Mouse (Mus musculus): ENCODE measurements around the gene 1700018B08Rik. TPM values are rescaled to one million over a fixed set of nuclear protein-coding genes. Genes with fewer than 3 reads are reported as not detected.
A peak's percentile ranks its signal among the peaks of the same experiment; 100 is the strongest.

The 1700018B08Rik gene
- not detected in 2 replicates for polyA plus RNA-seq (2012; rRNA removed)

DNA sequence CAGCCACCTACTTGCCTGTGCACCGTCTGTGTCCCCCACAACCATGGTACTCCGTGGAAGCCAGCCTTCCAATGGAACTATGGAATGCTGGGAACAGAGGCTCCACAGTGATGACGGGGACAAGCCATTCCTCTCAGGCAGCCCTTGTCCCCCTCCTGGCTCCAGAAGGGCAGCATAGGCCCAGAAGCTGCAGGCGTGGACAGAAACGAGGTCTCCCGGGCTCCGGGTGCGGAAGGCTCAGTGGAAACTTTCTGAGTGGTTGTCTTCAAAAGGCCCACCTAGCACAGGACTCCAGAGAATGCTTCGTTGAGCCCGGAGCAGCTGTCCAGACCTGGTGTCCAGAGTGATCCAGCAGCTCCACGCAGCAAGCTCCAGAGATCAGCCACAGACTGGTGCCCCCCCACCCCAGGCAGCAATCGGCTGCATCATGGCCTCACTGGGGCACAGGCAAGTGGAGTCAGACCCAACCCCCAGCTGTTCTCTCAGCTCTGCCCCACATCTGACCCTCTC lies at the start of gene 1700018B08Rik:
1700018B08Rik (minus strand) TSS at position 45 of the 510 bp plus-strand sequence.
- Histone ChIP-seq H3K36me3 (ENCODE audit: control insufficient read depth, insufficient read depth, low read length) (no peaks in the 10 kb centered on the region), H3K4me1 (ENCODE audit: control insufficient read depth, insufficient read depth, insufficient read length, low read length) (no peaks in the 10 kb centered on the region), H3K4me3 (ENCODE audit: low read depth, low read length) (no peak within 1 kb of the TSS), H3K27me3 (ENCODE audit: control insufficient read depth, insufficient read depth, low read length) (no peaks in the 10 kb centered on the region), H3K27ac (ENCODE audit: insufficient read depth, low read depth, low read length) (no peak within 1 kb of the TSS)
- TF ChIP-seq CTCF (IDR thresholded peaks at IDR 0.05; ENCODE audit: extremely low read depth, insufficient read length, insufficient replicate concordance, low read depth, low read length) (no peak), POLR2A (IDR thresholded peaks at IDR 0.05; ENCODE audit: low read depth, low read length) (no peak)
- 81% methylated on average over 12 of the region's 12 CpGs for WGBS

DNA sequence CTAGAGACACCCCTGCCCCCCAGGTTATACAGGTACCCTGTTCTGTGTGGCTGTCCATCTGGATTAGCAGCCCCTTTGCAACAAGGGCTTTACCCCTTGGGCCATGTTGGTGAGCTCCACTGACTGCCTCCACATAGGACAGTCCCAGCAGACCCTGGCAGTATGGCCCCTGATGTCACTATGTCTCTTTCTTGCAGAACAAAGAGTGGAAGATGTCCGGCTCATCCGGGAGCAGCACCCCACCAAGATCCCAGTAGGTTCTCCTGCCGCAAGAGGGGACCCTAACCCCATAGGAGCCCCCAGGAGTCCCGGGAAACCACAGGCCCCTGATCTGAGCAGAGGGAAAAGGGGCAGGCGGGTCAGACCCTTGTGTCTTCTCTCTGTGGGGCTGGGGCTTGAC lies 49.2 kb upstream of the 1700018B08Rik start:
- peaks cover 6% of the 10 kb centered on the region for H3K4me1 ChIP-seq (ENCODE audit: control insufficient read depth, insufficient read depth, insufficient read length, low read length)
- peaks cover 34% of the 10 kb centered on the region for H3K36me3 ChIP-seq (ENCODE audit: control insufficient read depth, insufficient read depth, low read length)
- TF ChIP-seq POLR2A (IDR thresholded peaks at IDR 0.05; ENCODE audit: low read depth, low read length), result no peak
- TF ChIP-seq CTCF (IDR thresholded peaks at IDR 0.05; ENCODE audit: extremely low read depth, insufficient read length, insufficient replicate concordance, low read depth, low read length), result no peak
- no peak overlapping the region for H3K4me3 ChIP-seq (ENCODE audit: low read depth, low read length)
- no peaks in the 10 kb centered on the region for H3K27me3 ChIP-seq (ENCODE audit: control insufficient read depth, insufficient read depth, low read length)
- WGBS, result 92% methylated on average over 5 of the region's 5 CpGs
- no peak overlapping the region for H3K27ac ChIP-seq (ENCODE audit: insufficient read depth, low read depth, low read length)

- peaks cover 20% of the 10 kb centered on the region for H3K36me3 ChIP-seq (ENCODE audit: control insufficient read depth, insufficient read depth, low read length)
- TF ChIP-seq POLR2A (IDR thresholded peaks at IDR 0.05; ENCODE audit: low read depth, low read length), result no peak
- peak; percentile 51; the same call in 1 of the 2 replicates for TF ChIP-seq CTCF (IDR thresholded peaks at IDR 0.05; ENCODE audit: extremely low read depth, insufficient read length, insufficient replicate concordance, low read depth, low read length)
- 7% methylated on average over 20 of the region's 20 CpGs for WGBS
- H3K4me1 ChIP-seq (ENCODE audit: control insufficient read depth, insufficient read depth, insufficient read length, low read length), result peaks cover 6% of the 10 kb centered on the region
- no peaks in the 10 kb centered on the region for H3K27me3 ChIP-seq (ENCODE audit: control insufficient read depth, insufficient read depth, low read length)
- peak overlapping the region; percentile 97 for H3K4me3 ChIP-seq (ENCODE audit: low read depth, low read length)
- H3K27ac ChIP-seq (ENCODE audit: insufficient read depth, low read depth, low read length), result peak overlapping the region; percentile 32
Measured at GRCm38 (mm10) chr8:121591178-121592066, 47.3 kb upstream of the 1700018B08Rik start.

- under 1% methylated on average over 94 of the region's 94 CpGs for WGBS
- Histone ChIP-seq H3K4me3 (ENCODE audit: low read depth, low read length) (peak within 1 kb of the TSS; percentile 97), H3K4me1 (ENCODE audit: control insufficient read depth, insufficient read depth, insufficient read length, low read length) (peaks cover 6% of the 10 kb centered on the region), H3K27me3 (ENCODE audit: control insufficient read depth, insufficient read depth, low read length) (no peaks in the 10 kb centered on the region), H3K36me3 (ENCODE audit: control insufficient read depth, insufficient read depth, low read length) (peaks cover 13% of the 10 kb centered on the region), H3K27ac (ENCODE audit: insufficient read depth, low read depth, low read length) (peak within 1 kb of the TSS; percentile 32)
- TF ChIP-seq POLR2A (IDR thresholded peaks at IDR 0.05; ENCODE audit: low read depth, low read length), result peak; percentile 69
- 0 out of 2 replicates have a peak, but pooled peaks have one; percentile 11 for TF ChIP-seq CTCF (IDR thresholded peaks at IDR 0.05; ENCODE audit: extremely low read depth, insufficient read length, insufficient replicate concordance, low read depth, low read length)
Measured at GRCm38 (mm10) chr8:121590203-121591177, 46.4 kb upstream of the 1700018B08Rik start, which contains the start of gene Map1lc3b. Map1lc3b (plus strand) TSS chr8:121590361.

GRCm38 (mm10) chr8:121589205-121589726 lies 45.1 kb upstream of the 1700018B08Rik start:
- Histone ChIP-seq H3K27me3 (ENCODE audit: control insufficient read depth, insufficient read depth, low read length) (no peaks in the 10 kb centered on the region), H3K4me1 (ENCODE audit: control insufficient read depth, insufficient read depth, insufficient read length, low read length) (peaks cover 7% of the 10 kb centered on the region), H3K4me3 (ENCODE audit: low read depth, low read length) (no peak overlapping the region), H3K27ac (ENCODE audit: insufficient read depth, low read depth, low read length) (no peak overlapping the region), H3K36me3 (ENCODE audit: control insufficient read depth, insufficient read depth, low read length) (peaks cover 7% of the 10 kb centered on the region)
- WGBS, result 65% methylated on average over 2 of the region's 2 CpGs
- no peak for TF ChIP-seq POLR2A (IDR thresholded peaks at IDR 0.05; ENCODE audit: low read depth, low read length)
- no peak for TF ChIP-seq CTCF (IDR thresholded peaks at IDR 0.05; ENCODE audit: extremely low read depth, insufficient read length, insufficient replicate concordance, low read depth, low read length)

DNA sequence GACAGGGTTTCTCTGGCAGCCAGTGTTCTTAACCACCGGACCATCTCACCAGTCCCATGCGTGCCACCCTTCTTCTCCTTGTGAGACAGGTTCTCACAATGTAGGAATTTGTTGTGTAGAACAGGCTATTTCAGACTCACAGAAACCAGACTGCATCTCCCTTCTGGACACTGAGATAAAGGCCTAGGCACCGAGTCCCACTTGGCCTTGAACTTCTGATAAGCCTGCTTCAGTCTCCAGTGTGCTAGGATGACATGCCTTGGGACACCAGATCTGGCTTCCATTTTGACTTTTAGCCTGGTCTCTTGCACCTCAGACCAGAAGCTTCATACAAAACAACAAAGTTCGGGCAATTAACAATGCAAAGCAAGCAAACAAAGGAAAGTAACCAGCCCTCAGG lies 44.6 kb upstream of the 1700018B08Rik start:
- no peak overlapping the region for H3K4me3 ChIP-seq (ENCODE audit: low read depth, low read length)
- 85% methylated on average over 4 of the region's 4 CpGs for WGBS
- TF ChIP-seq POLR2A (IDR thresholded peaks at IDR 0.05; ENCODE audit: low read depth, low read length) (no peak), CTCF (IDR thresholded peaks at IDR 0.05; ENCODE audit: extremely low read depth, insufficient read length, insufficient replicate concordance, low read depth, low read length) (no peak)
- no peaks in the 10 kb centered on the region for H3K27me3 ChIP-seq (ENCODE audit: control insufficient read depth, insufficient read depth, low read length)
- peaks cover 2% of the 10 kb centered on the region; the same call in 1 of the 2 replicates for H3K36me3 ChIP-seq (ENCODE audit: control insufficient read depth, insufficient read depth, low read length)
- peaks cover 7% of the 10 kb centered on the region for H3K4me1 ChIP-seq (ENCODE audit: control insufficient read depth, insufficient read depth, insufficient read length, low read length)
- H3K27ac ChIP-seq (ENCODE audit: insufficient read depth, low read depth, low read length), result no peak overlapping the region
